Mouse (Mus musculus) hindbrain, embryonic 14.5 days (tissue): ENCODE measurements around the gene Bcl7b. TPM values are rescaled to one million over a fixed set of nuclear protein-coding genes. Genes with fewer than 3 reads are reported as not detected.
A peak's percentile ranks its signal among the peaks of the same experiment; 100 is the strongest.

Experiments used
- ATAC-seq: fragments of 200-750 bp; cut with Nextera tagmentation; 2 replicates; pipeline ENCODE4 v1.8.0; 2017; ENCODE audit warnings: moderate number of reproducible peaks, mild to moderate bottlenecking, moderate TSS enrichment, moderate library complexity; ENCODE audit not compliant: low FRiP score
- DNase-seq: peaks from one replicate; pipeline ENCODE4 v3.0.0-alpha.2; 2015; ENCODE audit warnings: low spot score
- H3K27ac ChIP-seq: fragments of 300-500 bp; sonication (generic); 2 replicates; pipeline ENCODE4 v1.5.1; 2014; ENCODE audit warnings: mild to moderate bottlenecking, moderate library complexity
- H3K27me3 ChIP-seq: fragments of 300-500 bp; sonication (generic); 2 replicates; pipeline ENCODE4 v1.6.1; 2014; ENCODE audit warnings: mild to moderate bottlenecking, low read length, mixed read lengths; ENCODE audit not compliant: control insufficient read depth, insufficient read depth
- H3K36me3 ChIP-seq: fragments of 300-500 bp; sonication (generic); replicated peaks from 2 replicates; pipeline ENCODE4 v1.6.1; 2014; ENCODE audit not compliant: control insufficient read depth, insufficient read depth
- H3K4me1 ChIP-seq: fragments of 300-500 bp; sonication (generic); replicated peaks from 2 replicates; pipeline ENCODE4 v1.6.1; 2014; ENCODE audit warnings: antibody characterized with exemption, low read length, mixed read lengths; ENCODE audit not compliant: control insufficient read depth, insufficient read depth
- H3K4me2 ChIP-seq: fragments of 300-500 bp; sonication (generic); replicated peaks from 2 replicates; pipeline ENCODE4 v1.6.1; 2014; ENCODE audit warnings: mild to moderate bottlenecking, moderate library complexity
- H3K4me3 ChIP-seq: fragments of 300-500 bp; sonication (generic); replicated peaks from 2 replicates; pipeline ENCODE4 v1.5.1; 2014; ENCODE audit warnings: mild to moderate bottlenecking, low read length
- H3K9ac ChIP-seq: fragments of 300-500 bp; sonication (generic); 2 replicates; pipeline ENCODE4 v1.6.1; 2014
- H3K9me3 ChIP-seq: fragments of 300-500 bp; sonication (generic); 2 replicates; pipeline ENCODE4 v1.6.1; 2016; ENCODE audit warnings: low read length; ENCODE audit not compliant: control insufficient read depth
- WGBS: fragments of 180-500 bp; shearing (Covaris S2); extraction: QIAGEN DNeasy Blood & Tissue Kit; methylation state at CpG from one replicate; pipeline ENCODE4 v1.1.7; 2014; 5-methylcytosine and 5-hydroxymethylcytosine counted together
- polyA plus RNA-seq: library from polyadenylated mRNA; unstranded; fragments of >200 nt; fragmentation: Nextera tagmentation; extraction: Ambion mirVana; gene quantifications from 2 replicates; pipeline ENCODE4 v1.2.1, GENCODE M21; 2014

The Bcl7b gene
- polyA plus RNA-seq, 1 experiment from 2014 or later, result 35.8 TPM

- peak overlapping the region; percentile 90 for H3K9ac ChIP-seq
- peaks cover 6% of the 10 kb centered on the region; the same call in 1 of the 2 replicates for H3K36me3 ChIP-seq
- H3K4me2 ChIP-seq, result peak overlapping the region; percentile 62
- H3K4me3 ChIP-seq, result peak overlapping the region; percentile 82
- ATAC-seq (no peak), DNase-seq (no peak)
- H3K9me3 ChIP-seq, result no peaks in the 10 kb centered on the region
- WGBS, result 54% methylated on average over 2 of the region's 2 CpGs
- peaks cover 27% of the 10 kb centered on the region for H3K4me1 ChIP-seq
- no peaks in the 10 kb centered on the region for H3K27me3 ChIP-seq
- no peak overlapping the region for H3K27ac ChIP-seq
These were observed 21.4 kb downstream of the Bcl7b start for GRCm38 (mm10) chr5:135189281-135190022.

- 42% methylated on average over 2 of the region's 2 CpGs for WGBS
- H3K9me3 ChIP-seq, result no peaks in the 10 kb centered on the region
- no peak for ATAC-seq
- H3K4me1 ChIP-seq, result peaks cover 22% of the 10 kb centered on the region
- H3K27me3 ChIP-seq, result no peaks in the 10 kb centered on the region
- DNase-seq, result peak; percentile 79
- 0 out of 2 replicates have a peak overlapping the region, but pooled peaks have one; percentile 10 for H3K4me2 ChIP-seq
- no peak overlapping the region for H3K9ac ChIP-seq
- peaks cover 25% of the 10 kb centered on the region for H3K36me3 ChIP-seq
- no peak overlapping the region for H3K4me3 ChIP-seq
- H3K27ac ChIP-seq, result no peak overlapping the region
These were observed 23.5 kb downstream of the Bcl7b start for GRCm38 (mm10) chr5:135191620-135192019.

- WGBS, result 92% methylated on average over 1 of the region's 1 CpGs
- peaks cover 22% of the 10 kb centered on the region for H3K4me1 ChIP-seq
These were observed 24.3 kb downstream of the Bcl7b start for GRCm38 (mm10) chr5:135192431-135192830.

GRCm38 (mm10) chr5:135196367-135196766, 28.3 kb downstream of the Bcl7b start:
- Histone ChIP-seq H3K9ac (no peak overlapping the region), H3K27ac (no peak overlapping the region), H3K27me3 (no peaks in the 10 kb centered on the region), H3K36me3 (peaks cover 60% of the 10 kb centered on the region), H3K4me3 (no peak overlapping the region), H3K4me1 (peaks cover 2% of the 10 kb centered on the region; the same call in 1 of the 2 replicates), H3K4me2 (no peak overlapping the region), H3K9me3 (no peaks in the 10 kb centered on the region)
- WGBS, result 89% methylated on average over 6 of the region's 6 CpGs
- ATAC-seq (no peak), DNase-seq (no peak)

More at GRCm38 (mm10) chr5:135192431-135192830, 24.3 kb downstream of the Bcl7b start:
- H3K9ac ChIP-seq, result 0 out of 2 replicates have a peak overlapping the region, but pooled peaks have one; percentile 16
- DNase-seq (no peak), ATAC-seq (no peak)
- no peak overlapping the region for H3K4me2 ChIP-seq
- H3K9me3 ChIP-seq, result no peaks in the 10 kb centered on the region
- H3K4me3 ChIP-seq, result no peak overlapping the region
- peaks cover 31% of the 10 kb centered on the region for H3K36me3 ChIP-seq
- no peaks in the 10 kb centered on the region for H3K27me3 ChIP-seq
- no peak overlapping the region for H3K27ac ChIP-seq

- no peaks in the 10 kb centered on the region for H3K4me1 ChIP-seq
- no peak overlapping the region for H3K4me3 ChIP-seq
- H3K9ac ChIP-seq, result no peak overlapping the region
- H3K4me2 ChIP-seq, result no peak overlapping the region
- H3K27me3 ChIP-seq, result no peaks in the 10 kb centered on the region
- no peaks in the 10 kb centered on the region for H3K9me3 ChIP-seq
- ATAC-seq, result no peak
- 90% methylated on average over 3 of the region's 3 CpGs for WGBS
- no peak for DNase-seq
- H3K27ac ChIP-seq, result no peak overlapping the region
- peaks cover 79% of the 10 kb centered on the region for H3K36me3 ChIP-seq
These were observed 34.7 kb downstream of the Bcl7b start for GRCm38 (mm10) chr5:135202763-135203162.

- H3K27me3 ChIP-seq, result no peaks in the 10 kb centered on the region
- no peak overlapping the region for H3K27ac ChIP-seq
- no peaks in the 10 kb centered on the region for H3K9me3 ChIP-seq
- 94% methylated on average over 1 of the region's 1 CpGs for WGBS
- no peak overlapping the region for H3K4me3 ChIP-seq
- H3K4me1 ChIP-seq, result no peaks in the 10 kb centered on the region
- H3K36me3 ChIP-seq, result peaks cover 86% of the 10 kb centered on the region
- no peak overlapping the region for H3K4me2 ChIP-seq
- no peak for DNase-seq
- H3K9ac ChIP-seq, result no peak overlapping the region
- no peak for ATAC-seq
These were observed 40.1 kb downstream of the Bcl7b start for GRCm38 (mm10) chr5:135208197-135208596.

GRCm38 (mm10) chr5:135216871-135217270, 48.8 kb downstream of the Bcl7b start:
- Histone ChIP-seq H3K27ac (no peak overlapping the region), H3K4me2 (no peak overlapping the region), H3K36me3 (peaks cover 96% of the 10 kb centered on the region), H3K9me3 (no peaks in the 10 kb centered on the region), H3K4me3 (no peak overlapping the region), H3K9ac (no peak overlapping the region), H3K4me1 (no peaks in the 10 kb centered on the region), H3K27me3 (no peaks in the 10 kb centered on the region)
- DNase-seq (no peak), ATAC-seq (no peak)
- 95% methylated on average over 6 of the region's 6 CpGs for WGBS

GRCm38 (mm10) chr5:135220941-135221340, 52.9 kb downstream of the Bcl7b start:
- H3K9me3 ChIP-seq, result no peaks in the 10 kb centered on the region
- ATAC-seq, result no peak

GRCm38 (mm10) chr5:135222066-135222465, 54.0 kb downstream of the Bcl7b start:
- H3K27ac ChIP-seq, result no peak overlapping the region
- WGBS, result 96% methylated on average over 7 of the region's 7 CpGs
- peaks cover 90% of the 10 kb centered on the region for H3K36me3 ChIP-seq
- H3K27me3 ChIP-seq, result no peaks in the 10 kb centered on the region
- no peaks in the 10 kb centered on the region for H3K4me1 ChIP-seq
- H3K4me2 ChIP-seq, result no peak overlapping the region
- no peak for ATAC-seq
- H3K4me3 ChIP-seq, result no peak overlapping the region
- no peaks in the 10 kb centered on the region for H3K9me3 ChIP-seq
- no peak overlapping the region for H3K9ac ChIP-seq
- no peak for DNase-seq

More at GRCm38 (mm10) chr5:135220941-135221340, 52.9 kb downstream of the Bcl7b start:
- DNase-seq, result no peak
- Histone ChIP-seq H3K9ac (no peak overlapping the region), H3K4me2 (no peak overlapping the region), H3K27me3 (no peaks in the 10 kb centered on the region), H3K27ac (no peak overlapping the region), H3K36me3 (peaks cover 93% of the 10 kb centered on the region), H3K4me1 (no peaks in the 10 kb centered on the region), H3K4me3 (no peak overlapping the region)
